Mouse (Mus musculus) forebrain, embryonic 16.5 days (tissue): ENCODE data around the gene Mepce. TPM values are rescaled to one million over a fixed set of nuclear protein-coding genes. Genes with fewer than 3 reads are reported as not detected.

Experiments used
- ATAC-seq: fragments of 200-750 bp; cut with Nextera tagmentation; 2 replicates; pipeline ENCODE4 v1.8.0; 2017; ENCODE audit warnings: mild to moderate bottlenecking, moderate library complexity
- H3K27ac ChIP-seq: fragments of 300-500 bp; sonication (generic); 2 replicates; pipeline ENCODE4 v1.5.1; 2014; ENCODE audit warnings: low read length, control low read depth
- H3K27me3 ChIP-seq: fragments of 300-500 bp; sonication (generic); replicated peaks from 2 replicates; pipeline ENCODE4 v1.6.1; 2014; ENCODE audit warnings: low read length; ENCODE audit not compliant: control insufficient read depth, insufficient read depth
- H3K36me3 ChIP-seq: fragments of 300-500 bp; sonication (generic); 2 replicates; pipeline ENCODE4 v1.6.1; 2014; ENCODE audit not compliant: control insufficient read depth, insufficient read depth
- H3K4me1 ChIP-seq: fragments of 300-500 bp; sonication (generic); replicated peaks from 2 replicates; pipeline ENCODE4 v1.6.1; 2014; ENCODE audit warnings: low read length; ENCODE audit not compliant: control insufficient read depth, insufficient read depth
- H3K4me2 ChIP-seq: fragments of 300-500 bp; sonication (generic); 2 replicates; pipeline ENCODE4 v1.6.1; 2014; ENCODE audit warnings: mild to moderate bottlenecking, low read length, control low read depth
- H3K4me3 ChIP-seq: fragments of 300-500 bp; sonication (generic); replicated peaks from 2 replicates; pipeline ENCODE4 v1.5.1; 2014; ENCODE audit warnings: mild to moderate bottlenecking, low read length, control low read depth
- H3K9ac ChIP-seq: fragments of 300-500 bp; sonication (generic); replicated peaks from 2 replicates; pipeline ENCODE4 v1.6.1; 2014; ENCODE audit warnings: low read depth, low read length, control low read depth
- H3K9me3 ChIP-seq: fragments of 300-500 bp; sonication (generic); 2 replicates; pipeline ENCODE4 v1.6.1; 2016; ENCODE audit warnings: low read length; ENCODE audit not compliant: control insufficient read depth
- WGBS: fragments of 180-500 bp; shearing (Covaris S2); extraction: QIAGEN DNeasy Blood & Tissue Kit; methylation state at CpG from one replicate; pipeline ENCODE4 v1.1.7; 2014; 5-methylcytosine and 5-hydroxymethylcytosine counted together
- polyA plus RNA-seq: library from polyadenylated mRNA; unstranded; fragments of >200 nt; fragmentation: Nextera tagmentation; extraction: Ambion mirVana; gene quantifications from 2 replicates; pipeline ENCODE4 v1.2.1, GENCODE M21; 2015

The Mepce gene
- polyA plus RNA-seq, 1 experiment from 2014 or later, result 11.9 TPM

DNA sequence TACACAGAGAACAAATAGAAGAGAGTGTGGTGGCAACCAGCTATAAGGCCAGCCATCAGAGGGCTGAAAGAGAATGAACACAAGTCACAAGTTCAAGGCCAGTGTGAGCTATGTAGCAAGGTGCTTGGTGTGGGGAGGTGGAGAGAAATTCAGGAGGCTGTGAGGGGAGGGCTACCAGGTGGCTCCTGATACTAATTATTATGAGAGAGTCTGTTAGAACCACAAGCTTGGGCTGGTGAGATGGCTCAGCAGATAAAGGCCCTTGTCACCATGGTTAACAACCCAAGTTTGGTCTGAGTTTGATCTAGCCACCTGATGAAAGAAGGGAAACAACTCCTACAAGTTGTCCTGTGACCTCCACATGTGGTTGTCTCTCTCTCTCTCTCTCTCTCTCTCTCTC is 14.7 kb downstream of the Mepce start:
- Histone ChIP-seq H3K4me2 (no peak overlapping the region), H3K9me3 (no peaks in the 10 kb centered on the region), H3K27ac (no peak overlapping the region), H3K36me3 (no peaks in the 10 kb centered on the region), H3K9ac (no peak overlapping the region), H3K4me1 (no peaks in the 10 kb centered on the region; the same call in 1 of the 2 replicates), H3K4me3 (no peak overlapping the region), H3K27me3 (no peaks in the 10 kb centered on the region)
- no peak for ATAC-seq

DNA sequence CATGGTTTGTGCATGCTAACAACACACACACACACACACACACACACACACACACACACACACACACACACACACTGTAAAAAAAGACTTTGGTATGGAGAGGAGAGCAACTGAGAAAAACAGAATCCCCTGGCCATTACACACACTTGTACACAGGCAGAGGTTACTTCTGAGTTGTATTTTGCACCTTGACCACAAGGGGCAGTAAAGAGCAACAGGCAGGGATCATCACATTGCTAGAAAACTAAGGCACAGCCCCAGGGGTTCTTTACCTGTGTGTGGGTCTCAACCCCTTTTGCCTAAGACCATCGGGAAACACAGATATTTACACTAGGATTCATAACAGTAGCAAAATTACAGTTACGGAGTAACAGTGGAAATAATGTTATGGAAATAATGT is 16.7 kb downstream of the Mepce start:
- no peaks in the 10 kb centered on the region for H3K4me1 ChIP-seq
- H3K27me3 ChIP-seq, result no peaks in the 10 kb centered on the region
- WGBS, result 47% methylated on average over 2 of the region's 2 CpGs
- no peak overlapping the region for H3K9ac ChIP-seq
- no peak overlapping the region for H3K27ac ChIP-seq
- ATAC-seq, result 0 out of 2 replicates have a peak, but pooled peaks have one; percentile 36
- H3K4me3 ChIP-seq, result no peak overlapping the region
- H3K9me3 ChIP-seq, result peaks cover 2% of the 10 kb centered on the region; the same call in 1 of the 2 replicates
- no peak overlapping the region for H3K4me2 ChIP-seq
- no peaks in the 10 kb centered on the region for H3K36me3 ChIP-seq

DNA sequence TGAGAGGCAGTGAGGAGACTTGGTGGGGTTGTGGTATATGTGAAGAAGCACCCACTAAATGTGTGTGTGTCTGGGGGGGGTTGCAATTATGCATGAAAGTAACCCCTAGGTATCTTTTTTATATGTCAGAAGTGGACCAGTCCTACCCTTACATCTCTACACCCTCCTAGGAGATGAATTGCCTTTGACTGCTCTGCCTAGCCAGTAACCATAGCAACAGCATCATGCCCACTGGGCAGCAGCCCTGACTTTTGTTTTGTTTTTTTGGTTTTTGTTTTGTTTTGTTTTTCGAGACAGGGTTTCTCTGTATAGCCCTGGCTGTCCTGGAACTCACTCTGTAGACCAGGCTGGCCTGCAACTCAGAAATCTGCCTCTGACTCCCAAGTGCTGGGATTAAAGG is 19.0 kb downstream of the Mepce start:
- Histone ChIP-seq H3K9me3 (peaks cover 2% of the 10 kb centered on the region; the same call in 1 of the 2 replicates), H3K9ac (no peak overlapping the region), H3K4me3 (no peak overlapping the region), H3K27ac (no peak overlapping the region), H3K27me3 (no peaks in the 10 kb centered on the region), H3K4me2 (no peak overlapping the region), H3K4me1 (no peaks in the 10 kb centered on the region), H3K36me3 (no peaks in the 10 kb centered on the region)
- ATAC-seq, result no peak
- 14% methylated on average over 1 of the region's 1 CpGs for WGBS

GRCm38 (mm10) chr5:137766270-137766669 is 21.2 kb downstream of the Mepce start:
- Histone ChIP-seq H3K4me1 (no peaks in the 10 kb centered on the region), H3K9ac (no peak overlapping the region), H3K4me3 (no peak overlapping the region), H3K9me3 (peaks cover 2% of the 10 kb centered on the region; the same call in 1 of the 2 replicates), H3K27ac (no peak overlapping the region), H3K27me3 (no peaks in the 10 kb centered on the region), H3K4me2 (no peak overlapping the region), H3K36me3 (no peaks in the 10 kb centered on the region)
- ATAC-seq, result no peak
- 57% methylated on average over 3 of the region's 3 CpGs for WGBS

GRCm38 (mm10) chr5:137764609-137765340 is 22.7 kb downstream of the Mepce start:
- Histone ChIP-seq H3K4me2 (no peak overlapping the region), H3K27ac (no peak overlapping the region), H3K9ac (no peak overlapping the region), H3K27me3 (no peaks in the 10 kb centered on the region), H3K36me3 (no peaks in the 10 kb centered on the region), H3K4me1 (peaks cover under 1% of the 10 kb centered on the region; the same call in 1 of the 2 replicates), H3K4me3 (no peak overlapping the region), H3K9me3 (peaks cover 2% of the 10 kb centered on the region; the same call in 1 of the 2 replicates)
- no peak for ATAC-seq
- WGBS, result 54% methylated on average over 9 of the region's 9 CpGs

DNA sequence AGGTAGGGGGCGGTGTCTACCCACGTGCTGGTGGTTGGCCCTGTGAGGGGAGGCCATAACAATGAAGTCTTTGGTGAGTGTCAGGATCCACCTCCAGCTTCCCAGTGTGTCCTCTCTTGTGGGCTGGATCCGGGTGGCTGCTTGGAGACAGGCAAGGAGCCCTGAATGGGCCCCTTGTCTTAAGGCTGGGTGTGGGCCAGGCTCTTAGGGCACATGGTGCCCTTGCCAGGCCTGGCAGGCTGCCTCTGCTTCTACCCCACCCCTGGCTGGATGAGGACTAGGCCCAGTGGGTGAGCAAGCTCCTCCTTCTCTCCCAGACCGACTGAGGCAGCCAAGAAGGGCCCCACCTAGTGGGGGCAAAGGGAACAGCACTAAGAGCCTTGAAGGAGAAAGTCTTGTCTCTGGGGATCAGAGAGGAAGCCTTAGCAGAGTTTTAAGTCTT is 27.5 kb downstream of the Mepce start:
- Histone ChIP-seq H3K4me2 (no peak overlapping the region), H3K4me1 (peaks cover 40% of the 10 kb centered on the region), H3K36me3 (no peaks in the 10 kb centered on the region), H3K9me3 (no peaks in the 10 kb centered on the region), H3K4me3 (no peak overlapping the region), H3K27ac (peak overlapping the region; percentile 30; the same call in 1 of the 2 replicates), H3K9ac (no peak overlapping the region), H3K27me3 (no peaks in the 10 kb centered on the region)
- WGBS, result 12% methylated on average over 4 of the region's 4 CpGs
- ATAC-seq, result peak; percentile 86

GRCm38 (mm10) chr5:137758921-137759534 is 28.4 kb downstream of the Mepce start:
- H3K4me2 ChIP-seq, result no peak overlapping the region
- no peaks in the 10 kb centered on the region for H3K9me3 ChIP-seq
- WGBS, result 81% methylated on average over 19 of the region's 19 CpGs
- H3K36me3 ChIP-seq, result no peaks in the 10 kb centered on the region
- H3K4me1 ChIP-seq, result peaks cover 40% of the 10 kb centered on the region
- peak overlapping the region; percentile 25 for H3K27ac ChIP-seq
- H3K4me3 ChIP-seq, result no peak overlapping the region
- H3K27me3 ChIP-seq, result no peaks in the 10 kb centered on the region
- H3K9ac ChIP-seq, result no peak overlapping the region
- no peak for ATAC-seq

- H3K36me3 ChIP-seq, result no peaks in the 10 kb centered on the region
- peak overlapping the region; percentile 17; the same call in 1 of the 2 replicates for H3K4me2 ChIP-seq
- H3K9me3 ChIP-seq, result no peaks in the 10 kb centered on the region
- peak; percentile 45; the same call in 1 of the 2 replicates for ATAC-seq
- WGBS, result 42% methylated on average over 6 of the region's 6 CpGs
- no peak overlapping the region for H3K4me3 ChIP-seq
- H3K9ac ChIP-seq, result peak overlapping the region; percentile 19; the same call in 1 of the 2 replicates
- peaks cover 40% of the 10 kb centered on the region for H3K4me1 ChIP-seq
- H3K27me3 ChIP-seq, result no peaks in the 10 kb centered on the region
- no peak overlapping the region for H3K27ac ChIP-seq
Observed at GRCm38 (mm10) chr5:137757887-137758286, 29.6 kb downstream of the Mepce start.

- WGBS, result 42% methylated on average over 10 of the region's 10 CpGs
- Histone ChIP-seq H3K27ac (peak overlapping the region; percentile 41; the same call in 1 of the 2 replicates), H3K9me3 (no peaks in the 10 kb centered on the region), H3K36me3 (peaks cover 1% of the 10 kb centered on the region; the same call in 1 of the 2 replicates), H3K27me3 (no peaks in the 10 kb centered on the region), H3K4me1 (peaks cover 40% of the 10 kb centered on the region), H3K9ac (no peak overlapping the region), H3K4me3 (no peak overlapping the region), H3K4me2 (no peak overlapping the region)
- peak; percentile 56 for ATAC-seq
Observed at GRCm38 (mm10) chr5:137756882-137757661, 30.4 kb downstream of the Mepce start.
